Mouse (Mus musculus) MEL-GATA-1-ER (cell line): ENCODE data around the gene Rps12-ps3.

Experiments used
- DNase-seq: peaks from one replicate; pipeline ENCODE4 v3.0.0-alpha.2; 2012; ENCODE audit warnings: low read depth; ENCODE audit errors: extremely low read depth

The Rps12-ps3 gene

DNA sequence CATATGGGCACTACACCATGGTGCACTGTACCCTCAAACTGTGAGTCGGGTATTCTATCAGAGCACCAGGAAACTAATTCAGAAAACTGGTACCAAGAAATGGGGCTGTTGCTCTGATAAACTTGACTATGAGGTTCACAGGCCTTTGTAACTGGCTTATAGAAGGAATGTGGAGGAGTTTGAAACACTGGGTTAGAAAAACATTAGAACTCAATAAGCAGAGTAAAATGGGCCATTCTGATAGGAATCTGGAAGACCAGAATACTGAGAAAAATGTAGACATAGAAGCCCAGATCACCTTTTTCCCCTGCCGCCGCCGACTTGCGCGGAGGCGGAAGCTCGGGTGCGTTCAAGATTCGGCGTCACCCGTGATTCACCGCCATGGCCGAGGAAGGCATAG, at the start of gene Rps12-ps3:
Gene Rps12-ps3 (plus strand): TSS at position 301 of the 400 bp plus-strand sequence.
- no peak for DNase-seq

DNA sequence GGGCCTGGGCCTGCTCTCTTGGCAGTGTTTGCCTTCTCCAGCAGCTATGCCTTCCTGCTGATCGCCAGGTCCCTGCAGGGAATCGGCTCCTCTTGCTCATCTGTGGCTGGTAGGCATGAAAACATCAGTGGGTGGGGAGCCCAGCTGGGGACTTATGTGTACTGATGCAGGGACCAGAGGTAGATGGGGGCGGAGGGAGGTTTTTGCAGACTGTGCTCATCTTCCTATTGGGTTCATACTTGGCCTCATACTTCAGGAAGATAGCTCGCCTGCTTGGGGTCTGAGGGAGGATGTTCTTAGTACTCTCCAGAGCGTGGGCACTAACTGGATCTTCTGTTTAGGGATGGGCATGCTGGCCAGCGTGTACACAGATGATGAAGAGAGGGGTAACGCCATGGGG, 48.9 kb upstream of the Rps12-ps3 start:
- no peak for DNase-seq

DNA sequence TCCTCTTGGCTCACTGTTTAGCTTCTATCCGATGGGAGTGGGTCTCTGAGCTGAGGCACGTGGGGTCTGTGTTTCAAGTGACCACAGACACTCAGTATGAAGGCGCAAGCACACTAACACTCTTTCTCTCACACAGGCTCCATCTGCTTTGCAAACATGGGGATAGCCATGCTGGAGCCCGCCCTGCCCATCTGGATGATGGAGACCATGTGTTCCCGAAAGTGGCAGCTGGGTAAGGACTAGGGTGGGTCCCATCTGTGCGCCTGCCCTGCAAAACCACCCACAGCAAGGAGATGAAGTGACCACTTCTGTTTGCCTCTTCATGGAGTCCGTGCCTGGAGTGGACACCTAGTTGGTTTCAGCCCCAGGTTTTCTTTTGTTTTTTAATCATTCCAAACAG, 45.7 kb upstream of the Rps12-ps3 start:
- no peak for DNase-seq

DNA sequence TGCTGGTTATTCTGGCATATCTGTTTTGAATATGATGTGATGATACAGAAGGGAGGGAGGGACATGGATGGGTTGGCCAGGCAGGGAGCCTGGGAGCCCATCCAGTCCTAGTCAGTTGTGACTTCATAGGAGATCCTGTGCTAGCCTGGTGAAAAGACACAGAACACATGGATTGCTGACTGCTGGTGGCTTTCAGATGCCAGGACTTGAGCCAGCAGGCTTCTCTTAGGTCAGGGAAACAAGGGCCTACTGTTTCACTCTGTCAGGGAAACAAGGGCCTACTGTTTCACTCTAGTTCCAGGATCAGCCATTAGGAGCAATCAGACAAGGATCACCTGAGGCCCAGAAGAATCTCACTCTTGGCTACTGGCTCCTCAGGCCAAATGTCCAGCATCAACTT, 41.2 kb upstream of the Rps12-ps3 start:
- DNase-seq = no peak

DNA sequence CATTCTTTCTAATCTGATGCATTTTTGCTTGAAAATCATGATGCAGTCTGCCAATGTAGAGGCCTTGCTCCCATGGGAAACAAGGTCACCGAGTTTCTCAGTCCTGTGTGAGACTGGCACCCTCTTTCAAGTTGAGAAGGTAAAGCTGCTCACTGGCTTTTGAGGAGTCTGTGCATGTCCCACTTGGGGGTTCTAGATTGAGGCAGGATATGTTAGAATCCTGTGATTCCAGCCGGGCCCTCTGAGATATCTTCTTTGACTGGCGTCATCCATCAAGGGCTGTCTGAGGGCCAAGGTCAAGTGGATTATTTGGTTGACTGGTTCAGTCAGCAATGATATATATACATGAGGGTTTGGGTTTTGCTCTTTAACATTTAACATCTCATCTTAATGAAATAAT, 40.1 kb upstream of the Rps12-ps3 start:
- DNase-seq = no peak

DNA sequence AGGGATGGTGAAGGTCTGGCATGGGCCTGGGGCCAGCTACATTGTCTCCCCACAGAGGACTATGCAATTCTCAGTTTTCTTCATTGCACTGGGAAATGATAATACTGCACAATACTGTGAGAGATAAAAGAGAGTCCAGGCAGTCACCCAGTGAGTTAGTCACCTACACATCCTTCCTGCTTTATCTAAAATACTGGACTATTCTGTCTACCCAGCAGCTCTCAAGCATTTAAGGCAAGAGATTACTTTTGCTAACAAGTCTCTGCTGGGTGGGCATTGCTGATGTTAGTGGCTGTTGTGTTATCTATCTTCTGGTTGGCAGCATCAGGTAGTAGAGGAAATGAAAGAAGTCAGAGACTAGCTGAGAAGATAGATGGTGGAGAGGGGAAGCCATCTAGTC, 33.0 kb upstream of the Rps12-ps3 start:
- DNase-seq = peak; percentile 16

DNA sequence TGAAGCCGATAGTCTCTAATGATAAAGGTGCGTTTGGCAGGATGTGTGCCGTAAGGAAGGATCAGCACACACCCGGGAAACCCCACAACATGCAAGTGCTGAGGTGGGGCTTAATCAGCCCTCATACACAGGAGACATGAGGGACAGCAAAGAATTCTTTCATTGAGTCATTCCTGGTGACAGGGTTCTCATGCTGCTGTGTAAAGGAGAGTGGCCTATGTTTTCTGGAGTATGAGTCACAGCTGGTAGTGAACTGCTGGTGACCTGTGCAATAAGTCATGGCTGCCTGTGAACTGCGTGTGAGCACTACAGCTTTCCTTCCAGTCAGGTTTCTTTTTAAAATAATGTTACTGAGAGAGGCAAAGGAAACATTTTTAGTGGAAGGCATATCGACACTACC, 32.3 kb upstream of the Rps12-ps3 start:
- no peak for DNase-seq

DNA sequence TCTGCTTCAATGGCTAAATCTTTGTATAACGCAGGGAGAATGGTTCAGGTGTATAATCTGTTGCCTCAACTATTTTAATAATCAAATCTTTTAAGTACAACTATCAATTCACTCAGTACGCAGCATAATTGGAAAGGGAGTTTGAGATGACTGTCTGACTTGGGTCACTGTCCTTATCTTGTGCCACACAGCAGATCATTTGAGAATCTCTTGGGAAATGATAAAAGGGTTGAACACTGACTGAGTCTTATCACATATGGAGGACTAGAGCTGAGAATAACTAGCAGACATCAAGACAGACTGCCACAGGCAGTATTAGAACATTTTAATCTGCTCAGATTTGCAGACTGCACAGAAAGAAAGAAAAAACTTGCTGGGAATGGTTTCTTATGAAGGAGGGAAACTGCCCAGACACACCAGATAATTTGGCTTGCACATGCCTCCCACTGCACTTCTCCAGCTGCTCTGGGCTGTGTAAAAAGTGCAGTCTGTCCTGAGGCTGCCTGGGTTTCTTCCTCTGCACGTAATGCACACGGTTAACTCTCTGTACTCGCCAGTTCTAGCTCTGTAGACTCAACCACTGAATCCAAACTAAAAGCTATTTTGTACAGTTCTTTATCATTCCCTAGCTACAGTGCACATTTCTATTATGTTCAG, 29.8 kb upstream of the Rps12-ps3 start:
- DNase-seq = no peak

DNA sequence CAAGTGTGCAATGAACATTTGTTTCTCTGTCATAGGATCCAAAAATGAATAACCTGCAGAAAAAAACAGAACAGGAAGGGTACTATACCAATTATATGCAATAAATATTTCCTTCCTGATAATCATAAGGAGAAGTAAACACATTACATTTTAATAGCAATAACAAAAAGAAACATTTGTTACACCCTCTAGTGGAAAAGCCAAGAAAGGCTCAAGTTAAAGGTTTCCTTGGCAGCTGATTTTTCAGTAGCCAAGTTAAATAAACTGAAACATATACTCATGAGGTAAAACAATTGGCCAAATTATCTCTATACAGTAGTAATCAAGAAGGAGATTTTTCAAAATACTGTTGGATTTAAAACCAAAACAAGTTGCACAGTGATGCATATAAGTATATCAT, 6.8 kb upstream of the Rps12-ps3 start:
- no peak for DNase-seq

DNA sequence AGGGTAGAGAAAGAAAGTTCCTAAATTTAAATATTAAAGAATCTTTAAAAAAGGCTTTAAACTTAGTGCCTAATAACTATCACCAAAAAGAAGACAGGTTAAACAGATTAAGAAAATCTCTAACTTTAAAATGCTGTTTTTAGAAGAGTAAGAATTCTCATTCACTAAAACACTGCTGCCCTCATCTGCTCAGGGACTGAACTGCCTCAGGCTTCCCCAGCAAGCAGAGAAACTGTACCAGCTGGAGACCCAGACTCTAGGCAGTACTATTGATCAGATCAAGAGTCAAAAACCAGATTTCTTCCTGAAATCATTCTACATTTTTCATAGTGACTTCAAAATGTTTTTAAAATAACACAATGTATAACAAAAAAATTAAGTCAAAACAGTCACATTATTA, 5.5 kb upstream of the Rps12-ps3 start:
- no peak for DNase-seq

DNA sequence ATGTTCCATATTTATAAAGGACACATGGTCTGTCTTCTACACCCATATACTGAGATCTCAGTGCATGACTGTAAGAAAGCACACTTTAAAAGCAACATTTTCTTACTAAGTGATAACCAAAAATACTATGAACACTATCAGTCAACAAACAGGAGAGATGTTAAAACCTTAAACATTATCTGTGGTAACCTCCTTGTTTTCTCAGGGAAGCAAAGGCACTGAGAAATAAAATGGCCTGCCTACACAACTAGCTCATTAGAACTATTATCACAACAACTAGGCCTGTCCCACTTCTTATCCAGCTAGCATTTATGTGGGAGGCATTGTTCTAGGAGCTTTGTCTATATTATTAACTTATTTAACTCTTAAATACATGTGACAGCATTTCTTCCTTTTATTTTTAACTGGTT, 8.7 kb downstream of the Rps12-ps3 start:
- DNase-seq = no peak

DNA sequence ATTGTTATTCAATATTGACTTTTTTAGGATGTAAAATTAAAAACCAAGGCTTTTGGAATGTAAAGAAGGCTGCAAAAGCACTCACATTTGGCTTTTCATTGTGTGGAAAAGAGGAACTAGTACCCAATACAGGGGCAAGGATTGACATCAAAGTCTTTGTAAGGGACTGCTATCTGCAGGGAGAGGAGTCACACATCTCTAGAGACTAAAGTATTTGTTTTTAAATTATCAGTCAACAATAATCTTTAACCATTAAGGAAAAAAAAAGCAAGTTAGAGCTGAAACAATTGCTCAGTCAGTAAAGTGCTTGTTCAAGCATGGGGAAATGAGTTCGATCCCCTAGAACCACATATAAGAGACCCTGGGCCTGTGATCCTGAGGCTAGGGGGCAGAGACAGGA, 14.6 kb downstream of the Rps12-ps3 start:
- DNase-seq = no peak

DNA sequence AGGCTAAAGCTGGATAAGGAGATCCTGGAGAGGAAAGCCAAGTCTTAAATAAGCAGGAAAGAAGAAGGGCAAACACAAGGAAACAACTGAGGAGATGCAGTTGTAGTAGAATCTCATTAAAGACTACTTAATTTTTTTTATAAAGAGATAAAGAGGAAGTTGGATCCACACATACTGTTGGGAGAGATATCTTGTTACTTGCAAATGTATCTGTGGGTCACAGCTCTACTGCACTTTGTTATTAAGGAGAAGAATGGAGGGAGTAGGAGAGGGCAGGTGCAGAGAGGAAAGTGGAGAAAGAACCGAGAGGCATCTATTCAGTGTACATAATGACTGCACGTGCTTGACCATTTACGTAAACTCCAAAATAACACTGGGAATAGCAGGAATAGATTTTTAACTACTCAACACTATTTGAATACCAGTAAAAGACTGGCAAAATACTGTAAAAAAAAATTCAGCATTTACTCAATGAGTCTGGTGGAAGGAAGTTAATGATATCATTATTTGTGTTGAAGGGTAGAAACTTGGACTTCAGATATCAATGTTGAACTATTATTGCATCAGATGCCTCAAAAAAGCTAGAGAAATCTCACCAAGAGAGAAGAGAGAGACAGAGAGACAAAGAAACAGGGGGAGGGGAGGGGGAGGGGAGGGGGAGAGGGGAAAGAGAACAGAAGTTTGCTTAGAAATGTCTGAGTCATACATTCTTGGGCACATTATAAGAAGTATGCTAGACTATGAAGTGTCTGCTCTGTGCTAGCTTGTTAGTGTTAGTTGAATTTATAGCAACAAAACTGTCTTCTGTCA, 16.0 kb downstream of the Rps12-ps3 start:
- DNase-seq = peak; percentile 89

DNA sequence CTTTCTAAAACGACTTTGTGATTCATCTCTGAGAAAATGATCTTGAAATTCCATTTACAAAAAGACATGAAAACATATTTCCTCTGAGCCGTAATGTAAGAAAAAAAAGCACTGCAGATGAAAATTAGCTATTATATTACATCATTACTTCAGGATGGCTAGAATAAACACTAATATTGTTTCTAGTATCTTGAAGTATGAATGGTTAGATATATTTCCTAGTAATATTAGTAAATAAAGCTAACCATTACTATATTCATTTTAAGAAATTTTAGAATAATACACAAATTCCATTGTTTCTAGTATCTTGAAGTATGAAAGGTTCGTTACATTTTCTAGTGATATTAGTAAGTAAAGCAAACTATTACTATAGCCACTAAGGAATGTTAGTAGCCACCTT, 17.8 kb downstream of the Rps12-ps3 start:
- no peak for DNase-seq

DNA sequence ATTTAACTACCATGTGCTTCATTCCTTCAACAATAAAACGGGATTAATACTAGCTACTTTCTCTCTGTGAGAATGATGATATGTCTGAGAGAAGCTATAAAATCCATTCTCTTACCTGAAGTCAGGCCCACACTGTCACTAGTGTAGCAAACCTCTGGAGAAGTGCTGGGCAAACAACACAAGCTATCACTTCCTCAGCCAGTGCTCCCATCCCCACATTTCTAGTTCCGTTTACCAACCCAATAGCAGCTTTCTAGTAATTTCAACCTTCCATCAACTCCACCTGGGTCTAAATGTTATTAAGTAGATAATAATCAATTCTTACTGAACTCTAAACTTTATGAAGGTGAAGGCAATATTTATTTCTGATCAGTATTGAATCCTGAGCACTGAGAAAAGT, 20.9 kb downstream of the Rps12-ps3 start:
- no peak for DNase-seq

DNA sequence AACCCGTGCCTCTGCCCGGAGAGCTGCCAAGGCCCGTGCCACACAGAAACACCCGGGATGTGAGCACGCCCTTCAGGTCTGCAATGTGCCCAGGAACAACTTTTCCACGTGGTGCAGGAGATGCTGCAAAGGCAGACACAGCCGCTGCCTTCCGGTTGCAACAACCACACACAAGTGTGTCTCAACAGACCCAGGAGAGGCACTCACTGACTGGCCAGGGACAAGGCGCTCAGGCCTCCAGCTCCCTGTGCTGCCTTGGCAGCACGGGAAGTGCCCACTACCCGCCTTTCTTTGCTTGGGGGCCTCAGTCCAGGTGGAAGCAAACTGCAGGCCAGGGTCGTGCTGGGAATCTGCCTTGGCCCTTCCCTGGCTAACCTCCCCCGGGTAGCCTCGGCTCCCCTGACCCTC, 22.2 kb downstream of the Rps12-ps3 start:
- no peak for DNase-seq

DNA sequence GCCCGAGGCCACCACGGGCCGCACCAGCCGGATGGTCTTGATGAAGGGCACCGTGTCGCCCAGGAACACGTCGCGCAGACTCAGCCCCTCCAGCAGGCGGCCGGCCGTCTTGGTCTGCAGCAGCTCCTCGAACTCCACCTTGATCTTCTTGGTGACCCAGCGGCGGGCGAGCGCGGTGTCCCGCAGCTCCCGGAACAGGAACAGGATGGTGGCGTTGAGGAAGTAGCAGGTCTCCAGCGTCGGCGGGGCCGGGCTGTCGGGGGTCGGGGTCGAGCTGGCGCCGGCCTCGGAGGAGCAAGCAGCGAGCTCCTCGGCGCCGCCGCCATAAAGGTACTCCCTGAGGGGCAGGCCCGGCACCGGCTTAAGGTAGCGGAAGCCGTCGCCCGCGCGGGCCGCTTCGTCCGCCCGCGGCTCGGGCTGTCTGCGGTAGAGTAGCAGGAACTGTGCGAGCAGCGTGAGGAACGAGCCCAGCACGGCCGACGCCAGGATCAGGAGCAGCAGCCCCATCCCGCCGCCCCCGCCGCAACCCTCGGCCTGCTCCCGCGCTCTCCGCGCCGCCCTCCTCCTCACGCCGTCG, 23.1 kb downstream of the Rps12-ps3 start:
- no peak for DNase-seq

DNA sequence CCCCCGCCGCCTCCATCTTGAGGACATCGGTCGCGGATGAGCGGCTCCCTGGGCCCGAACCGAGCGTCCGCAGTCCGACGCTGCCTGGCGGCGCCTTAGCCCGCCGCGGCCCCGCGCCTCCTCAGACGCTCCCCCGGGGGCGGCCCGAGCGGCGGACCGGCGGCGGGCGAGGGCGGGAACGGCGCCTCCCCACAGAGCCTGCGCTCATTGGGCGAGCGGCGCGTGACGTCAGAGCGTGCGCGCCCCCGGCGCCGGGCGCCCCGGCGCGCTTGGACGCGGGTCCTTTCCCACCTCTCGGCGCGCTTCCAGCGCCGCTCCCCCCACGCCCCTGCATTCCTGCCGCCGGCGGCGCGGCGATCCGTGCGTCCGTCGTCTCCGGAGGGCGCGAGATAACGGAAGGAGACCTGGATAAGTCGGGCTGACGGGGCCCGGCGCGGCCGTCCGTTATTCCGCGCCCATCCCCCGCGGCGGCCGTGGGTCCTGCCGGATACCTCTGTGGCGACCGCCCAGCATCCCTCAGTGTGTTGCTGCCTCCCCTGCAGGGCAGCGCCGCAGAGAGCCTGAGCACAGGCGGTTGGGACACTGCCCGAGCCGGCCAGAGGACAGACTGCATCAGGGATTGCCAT, 23.7 kb downstream of the Rps12-ps3 start, which contains the start of gene Pdzd8:
Gene Pdzd8 (minus strand): TSS at position 123 of the 626 bp plus-strand sequence.
- no peak for DNase-seq

DNA sequence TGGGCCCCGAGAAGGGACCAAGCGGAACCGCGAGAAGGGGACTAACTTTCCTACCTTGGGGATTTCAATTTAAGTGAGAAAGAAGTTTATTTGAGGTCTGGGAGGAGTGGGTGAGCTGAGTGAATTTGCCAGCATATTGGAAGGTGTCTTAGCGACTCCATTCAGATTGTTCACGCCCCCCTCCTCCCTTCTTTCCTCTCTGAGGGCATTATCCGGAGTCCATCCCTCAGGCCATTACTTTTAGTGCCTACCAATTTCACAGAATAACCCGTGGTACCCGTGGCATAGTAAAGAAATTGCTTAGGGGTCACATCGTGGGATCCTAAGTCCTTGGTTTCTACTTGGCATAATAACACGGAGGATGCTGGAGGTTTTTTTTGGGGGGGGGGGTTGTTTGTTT, 24.2 kb downstream of the Rps12-ps3 start:
- no peak for DNase-seq

DNA sequence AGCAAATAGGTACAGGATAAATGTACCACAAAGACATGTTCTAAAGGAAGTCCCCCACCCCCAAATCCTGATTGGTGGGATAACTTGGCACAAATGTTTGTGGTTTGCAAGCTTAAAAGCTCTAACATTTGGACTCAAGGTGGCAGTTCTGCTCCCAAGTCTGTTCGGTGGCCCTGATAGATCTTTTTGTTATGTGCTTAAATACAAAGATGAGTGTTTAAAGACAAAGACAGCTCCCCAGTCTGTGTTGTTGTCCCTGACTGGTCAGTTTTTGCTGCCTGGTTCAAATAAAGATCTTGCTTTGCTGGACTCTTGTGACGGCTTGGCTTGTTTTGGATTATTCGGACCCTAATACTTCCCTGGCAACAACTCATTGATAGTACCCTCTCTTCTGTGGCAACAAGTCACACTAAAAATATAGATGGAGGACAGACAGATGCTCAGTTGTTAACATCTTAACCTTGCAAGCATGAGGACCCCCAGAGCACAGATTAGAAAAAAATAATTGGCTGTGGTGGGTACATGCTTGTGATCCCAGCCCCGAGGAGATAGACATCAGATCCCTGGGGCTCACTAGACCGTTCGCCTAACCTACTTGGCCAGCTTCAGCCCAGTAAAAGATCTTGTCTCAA, 27.4 kb downstream of the Rps12-ps3 start:
- no peak for DNase-seq

DNA sequence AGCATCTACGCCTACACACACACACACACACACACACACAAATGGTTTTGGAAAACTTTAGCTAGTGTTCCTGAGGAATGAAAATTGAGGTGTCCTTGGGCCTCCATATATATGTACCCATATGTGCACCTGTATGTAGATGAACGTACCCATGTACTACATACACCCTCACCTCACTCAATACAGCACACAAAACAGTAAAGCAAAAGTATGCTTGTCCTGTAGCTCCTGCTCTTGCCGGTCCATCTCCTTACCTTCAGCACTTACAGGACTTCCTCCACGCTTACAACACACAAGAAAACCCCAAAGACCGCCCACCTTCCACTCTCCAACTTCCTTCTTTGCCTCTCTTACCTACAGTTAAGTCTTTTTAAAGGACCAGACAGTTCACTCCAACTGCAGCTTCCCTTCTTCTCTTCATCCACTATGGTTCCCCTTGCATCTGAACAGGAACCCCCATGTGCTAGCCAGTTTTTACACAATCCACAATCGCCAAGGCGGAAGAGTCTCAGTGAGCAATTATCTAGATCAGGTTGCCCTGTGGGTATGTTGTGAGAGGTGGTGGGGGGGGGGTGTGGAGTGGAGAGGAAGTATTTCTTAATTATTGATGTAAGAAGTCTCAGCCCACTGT, 28.3 kb downstream of the Rps12-ps3 start:
- DNase-seq = peak; percentile 100
